Comparison of ENCODE assay signal across 11 mouse cellular contexts in genomic region chr17:88111865-88112645, GRCm38 (mm10). TPM values are rescaled to one million over a fixed set of nuclear protein-coding genes. Genes with fewer than 3 reads are reported as not detected.
A peak's percentile ranks its signal among the peaks of the same experiment; 100 is the strongest.
DNase-seq lines count a peak whose midpoint lies in the region; ATAC-seq lines count a peak whose summit lies in the region.
"Had no signal": no experiment of that assay in that cellular context is flagged by ENCODE, and none has a peak within 500 bp of the region (broad histone marks: within the 10 kb centered on the region; RNA-seq: fewer than 3 reads in every experiment).

No protein-coding gene starts in this region.

- no peak overlapping the region for H3K4me3 ChIP-seq in midbrain, embryonic 16.5 days (ENCODE audit: low read depth, low read length)

- no peak overlapping the region for H3K4me2 ChIP-seq in midbrain, embryonic 16.5 days (ENCODE audit: low read length)

- H3K4me1 ChIP-seq in midbrain, embryonic 16.5 days (ENCODE audit: control insufficient read depth, insufficient read depth, low read length): no peaks in the 10 kb centered on the region

- no peaks in the 10 kb centered on the region for H3K36me3 ChIP-seq in midbrain, embryonic 16.5 days (ENCODE audit: control insufficient read depth, insufficient read depth, low read length)

- WGBS in midbrain, embryonic 16.5 days: 85% methylated on average over 10 of the region's 10 CpGs

- H3K9me3 ChIP-seq in midbrain, embryonic 16.5 days (replicated peaks; ENCODE audit: control insufficient read depth, low read length, poor library complexity, severe bottlenecking): no peaks in the 10 kb centered on the region

- H3K9ac ChIP-seq in midbrain, embryonic 16.5 days (ENCODE audit: low read depth, low read length): no peak overlapping the region

- ATAC-seq in midbrain, embryonic 16.5 days: no peak
- ATAC-seq: intestine, embryonic 16.5 days had no signal

- intact Hi-C loops in gastrocnemius, postnatal 36 days (cut with DNase I): no loop called here

- peak; percentile 20 for DNase-seq in gastrocnemius, postnatal 25 days
- DNase-seq in gastrocnemius, postnatal 36 days: no peak
- DNase-seq in CD8-positive naive resting alpha-beta T cell, adult 2 months (ENCODE audit: low read depth in 2 of 2, low spot score in 2 of 2): peak; percentile 3 to 16
- DNase-seq in induced T-regulatory cell, adult 2 months (ENCODE audit: low read depth): peak; percentile 93
- DNase-seq in spleen, postnatal 36 days (ENCODE audit: low spot score in 2 of 2): peak; percentile 85 to 86
- no peak for DNase-seq in cerebellum, postnatal 10 days
- no peak for DNase-seq in layer of hippocampus, adult 8-10 months (ENCODE audit: low spot score in 2 of 2)
- DNase-seq: adrenal gland, postnatal 36 days; right cerebral cortex, postnatal 4 days had no signal

- H3K27me3 ChIP-seq in midbrain, embryonic 16.5 days (ENCODE audit: control insufficient read depth, insufficient read depth, low read depth, low read length): no peaks in the 10 kb centered on the region

- no peak overlapping the region for H3K27ac ChIP-seq in midbrain, embryonic 16.5 days (ENCODE audit: low read length)

RNA-seq across cellular contexts. Expression of gene Fbxo11, which starts 47.0 kb away (rescaled TPM):
- total RNA-seq in gastrocnemius, postnatal 25 days (2021): 10 to 100 TPM; 27.0 to 27.2 TPM
- 10 to 100 TPM; 25.5 to 28.0 TPM for total RNA-seq in gastrocnemius, postnatal 36 days (2021)
- 100 to 1,000 TPM; 109 to 125 (median 118) TPM for total RNA-seq in layer of hippocampus, adult 8-10 months (2022)
- polyA plus RNA-seq in midbrain, embryonic 16.5 days (2015; fragmentation: Nextera tagmentation; extraction: Ambion mirVana): 28.1 and 29.7 TPM in 2 replicates

Comparison
In these comparisons a context has a peak if more than half of its experiments do, and no peak if none do; other contexts are left out.
1. DNase-seq: peak in gastrocnemius, postnatal 25 days (single experiment), CD8-positive naive resting alpha-beta T cell, adult 2 months (2 of 2), induced T-regulatory cell, adult 2 months (single experiment) and spleen, postnatal 36 days (2 of 2); none in gastrocnemius, postnatal 36 days (0 of 2), cerebellum, postnatal 10 days (0 of 2) and layer of hippocampus, adult 8-10 months (0 of 2).